Mouse (Mus musculus): ENCODE measurements around the gene H2al3. TPM values are rescaled to one million over a fixed set of nuclear protein-coding genes. Genes with fewer than 3 reads are reported as not detected.

H2al3 gene
- not detected in 2 replicates for polyA plus RNA-seq (2015; fragmentation: Nextera tagmentation; extraction: Ambion mirVana)

- Histone ChIP-seq H3K36me3 (no peaks in the 10 kb centered on the region), H3K27me3 (no peaks in the 10 kb centered on the region), H3K4me1 (replicated peaks) (no peaks in the 10 kb centered on the region), H3K4me3 (no peak within 1 kb of the TSS), H3K9me3 (no peaks in the 10 kb centered on the region), H3K4me2 (no peak within 1 kb of the TSS), H3K9ac (no peak within 1 kb of the TSS), H3K27ac (replicated peaks) (no peak within 1 kb of the TSS)
- no peak for ATAC-seq (ENCODE audit: low read depth)
- WGBS = 15% methylated on average over 1 of the region's 1 CpGs
Observed at GRCm38 (mm10) chrX:9849403-9849802, at the start of gene H2al3. TSS of gene H2al3 (plus strand) at chrX:9849703.

- 79% methylated on average over 1 of the region's 1 CpGs for WGBS
- Histone ChIP-seq H3K36me3 (no peaks in the 10 kb centered on the region), H3K4me3 (no peak overlapping the region), H3K4me2 (no peak overlapping the region), H3K9ac (no peak overlapping the region), H3K4me1 (replicated peaks) (no peaks in the 10 kb centered on the region), H3K27ac (replicated peaks) (no peak overlapping the region), H3K9me3 (no peaks in the 10 kb centered on the region), H3K27me3 (no peaks in the 10 kb centered on the region)
- ATAC-seq (ENCODE audit: low read depth) = no peak
Observed at GRCm38 (mm10) chrX:9810101-9810500, 39.4 kb upstream of the H2al3 start.

- no peaks in the 10 kb centered on the region for H3K36me3 ChIP-seq
- no peak overlapping the region for H3K4me3 ChIP-seq
- H3K4me2 ChIP-seq = no peak overlapping the region
- no peak for ATAC-seq (ENCODE audit: low read depth)
- no peak overlapping the region for H3K9ac ChIP-seq
- H3K4me1 ChIP-seq (replicated peaks) = no peaks in the 10 kb centered on the region
- no peak overlapping the region for H3K27ac ChIP-seq (replicated peaks)
- no peaks in the 10 kb centered on the region for H3K9me3 ChIP-seq
- H3K27me3 ChIP-seq = no peaks in the 10 kb centered on the region
Observed at GRCm38 (mm10) chrX:9812469-9812868, 37.0 kb upstream of the H2al3 start.

GRCm38 (mm10) chrX:9834779-9835178 lies 14.7 kb upstream of the H2al3 start:
- H3K36me3 ChIP-seq = no peaks in the 10 kb centered on the region
- H3K9ac ChIP-seq = no peak overlapping the region
- H3K27ac ChIP-seq (replicated peaks) = no peak overlapping the region
- H3K4me2 ChIP-seq = no peak overlapping the region
- no peaks in the 10 kb centered on the region for H3K9me3 ChIP-seq
- no peaks in the 10 kb centered on the region for H3K27me3 ChIP-seq
- no peak for ATAC-seq (ENCODE audit: low read depth)
- H3K4me1 ChIP-seq (replicated peaks) = no peaks in the 10 kb centered on the region
- WGBS = 65% methylated on average over 2 of the region's 2 CpGs
- no peak overlapping the region for H3K4me3 ChIP-seq

- no peak within 1 kb of the TSS for H3K27ac ChIP-seq (replicated peaks)
- no peaks in the 10 kb centered on the region for H3K9me3 ChIP-seq
- H3K9ac ChIP-seq = no peak within 1 kb of the TSS
- no peaks in the 10 kb centered on the region for H3K36me3 ChIP-seq
- H3K4me1 ChIP-seq (replicated peaks) = no peaks in the 10 kb centered on the region
- no peak for ATAC-seq (ENCODE audit: low read depth)
- no peaks in the 10 kb centered on the region for H3K27me3 ChIP-seq
- no peak within 1 kb of the TSS for H3K4me3 ChIP-seq
- H3K4me2 ChIP-seq = no peak within 1 kb of the TSS
- 88% methylated on average over 3 of the region's 3 CpGs for WGBS
Observed at GRCm38 (mm10) chrX:9846628-9847027, 2.9 kb upstream of the H2al3 start, which contains the start of gene Hypm. TSS of gene Hypm (plus strand) at chrX:9846928.

- no peak for ATAC-seq (ENCODE audit: low read depth)
- Histone ChIP-seq H3K36me3 (no peaks in the 10 kb centered on the region), H3K27ac (replicated peaks) (no peak overlapping the region), H3K9ac (no peak overlapping the region), H3K27me3 (no peaks in the 10 kb centered on the region), H3K4me1 (replicated peaks) (no peaks in the 10 kb centered on the region), H3K9me3 (no peaks in the 10 kb centered on the region), H3K4me2 (no peak overlapping the region), H3K4me3 (no peak overlapping the region)
- 93% methylated on average over 2 of the region's 2 CpGs for WGBS
Observed at GRCm38 (mm10) chrX:9861859-9862258, 12.4 kb downstream of the H2al3 start.

GRCm38 (mm10) chrX:9875519-9875918 lies 26.0 kb downstream of the H2al3 start:
- Histone ChIP-seq H3K27me3 (no peaks in the 10 kb centered on the region), H3K9me3 (no peaks in the 10 kb centered on the region), H3K4me2 (no peak overlapping the region), H3K4me1 (replicated peaks) (no peaks in the 10 kb centered on the region), H3K27ac (replicated peaks) (no peak overlapping the region), H3K4me3 (no peak overlapping the region), H3K9ac (no peak overlapping the region), H3K36me3 (no peaks in the 10 kb centered on the region)
- WGBS = 100% methylated on average over 2 of the region's 2 CpGs
- ATAC-seq (ENCODE audit: low read depth) = no peak

- ATAC-seq (ENCODE audit: low read depth) = no peak
- H3K27ac ChIP-seq (replicated peaks) = no peak within 1 kb of the TSS
- no peak within 1 kb of the TSS for H3K4me3 ChIP-seq
- no peaks in the 10 kb centered on the region for H3K27me3 ChIP-seq
- no peaks in the 10 kb centered on the region for H3K9me3 ChIP-seq
- no peaks in the 10 kb centered on the region for H3K4me1 ChIP-seq (replicated peaks)
- no peak within 1 kb of the TSS for H3K4me2 ChIP-seq
- no peaks in the 10 kb centered on the region for H3K36me3 ChIP-seq
- no peak within 1 kb of the TSS for H3K9ac ChIP-seq
- 76% methylated on average over 2 of the region's 2 CpGs for WGBS
Observed at GRCm38 (mm10) chrX:9885322-9885721, 35.8 kb downstream of the H2al3 start, which contains the start of gene Sytl5. TSS of gene Sytl5 (plus strand) at chrX:9885622.

Other genes starting within 250 kb of the H2al3 start
- 37.0 and 39.2 TPM in 2 replicates for gene Dynlt3, start 186.7 kb upstream of the H2al3 start, polyA plus RNA-seq (2015; fragmentation: Nextera tagmentation; extraction: Ambion mirVana)
- gene Hypm, start 2.8 kb upstream of the H2al3 start, polyA plus RNA-seq (2015; fragmentation: Nextera tagmentation; extraction: Ambion mirVana) = not detected in 2 replicates
- gene Sytl5, start 35.9 kb downstream of the H2al3 start, polyA plus RNA-seq (2015; fragmentation: Nextera tagmentation; extraction: Ambion mirVana) = 0.21 TPM in 2 replicates

All from neural tube, embryonic 13.5 days (tissue).